Mouse (Mus musculus): ENCODE data around the gene Ell2. TPM values are rescaled to one million over a fixed set of nuclear protein-coding genes. Genes with fewer than 3 reads are reported as not detected.

Ell2 gene
- polyA plus RNA-seq, 1 experiment: 4.1 TPM

GRCm38 (mm10) chr13:75818945-75819706 is 112.6 kb downstream of the Ell2 start:
- Histone ChIP-seq H3K36me3 (ENCODE audit: control insufficient read depth, insufficient read depth, low read length) (no peaks in the 10 kb centered on the region), H3K4me3 (ENCODE audit: extremely low read depth, insufficient read depth, insufficient read length) (no peak overlapping the region), H3K4me1 (ENCODE audit: control insufficient read depth, insufficient read depth, insufficient read length) (no peaks in the 10 kb centered on the region), H3K27ac (ENCODE audit: insufficient read depth, low read length) (no peak overlapping the region), H3K27me3 (ENCODE audit: control insufficient read depth, insufficient read depth, low read length) (no peaks in the 10 kb centered on the region)
- 96% methylated on average over 3 of the region's 3 CpGs for WGBS
- TF ChIP-seq CTCF (IDR thresholded peaks at IDR 0.05; ENCODE audit: extremely low read depth, insufficient read depth, insufficient read length, insufficient replicate concordance): no peak
- no peak for TF ChIP-seq POLR2A (IDR thresholded peaks at IDR 0.05; ENCODE audit: low read depth, low read length)
- no peak for DNase-seq (ENCODE audit: low read depth in 1 of 2, low spot score in 2 of 2)

GRCm38 (mm10) chr13:75819898-75820297 is 113.3 kb downstream of the Ell2 start:
- no peak overlapping the region for H3K4me3 ChIP-seq (ENCODE audit: extremely low read depth, insufficient read depth, insufficient read length)
- DNase-seq (ENCODE audit: low read depth in 1 of 2, low spot score in 2 of 2): no peak
- H3K27ac ChIP-seq (ENCODE audit: insufficient read depth, low read length): no peak overlapping the region
- H3K4me1 ChIP-seq (ENCODE audit: control insufficient read depth, insufficient read depth, insufficient read length): no peaks in the 10 kb centered on the region
- TF ChIP-seq CTCF (IDR thresholded peaks at IDR 0.05; ENCODE audit: extremely low read depth, insufficient read depth, insufficient read length, insufficient replicate concordance) (no peak), POLR2A (IDR thresholded peaks at IDR 0.05; ENCODE audit: low read depth, low read length) (no peak)
- H3K27me3 ChIP-seq (ENCODE audit: control insufficient read depth, insufficient read depth, low read length): no peaks in the 10 kb centered on the region
- no peaks in the 10 kb centered on the region for H3K36me3 ChIP-seq (ENCODE audit: control insufficient read depth, insufficient read depth, low read length)

Other genes with a start within 250 kb of the Ell2 start
- gene Glrx, start 133.1 kb downstream of the Ell2 start, polyA plus RNA-seq (2012; rRNA removed): 13.9 and 15.9 TPM in 2 replicates
- 1.2 and 1.6 TPM in 2 replicates for gene Rhobtb3, start 237.2 kb downstream of the Ell2 start, polyA plus RNA-seq (2012; rRNA removed)